Comparison of ENCODE assay signal across 20 mouse cellular contexts in the genomic region with DNA sequence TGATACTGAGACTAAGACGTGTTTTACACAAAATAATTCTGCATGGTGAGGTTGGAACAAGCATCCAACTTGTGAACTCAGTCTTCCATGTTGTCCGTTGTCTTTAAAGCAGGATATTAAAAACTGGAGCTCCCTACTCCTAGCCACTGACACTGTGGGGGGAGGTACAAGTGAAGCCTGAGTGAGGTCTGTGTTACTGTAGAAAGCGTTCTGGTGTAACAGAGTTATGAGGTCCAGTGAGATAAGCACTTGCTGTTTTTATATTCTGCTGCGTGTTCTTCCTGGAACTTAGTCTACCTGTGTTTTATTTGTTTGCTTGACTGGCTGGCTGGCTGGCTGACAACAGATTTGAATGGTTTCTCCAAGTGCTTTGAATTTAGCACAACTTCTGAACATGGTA. TPM values are rescaled to one million over a fixed set of nuclear protein-coding genes. Genes with fewer than 3 reads are reported as not detected.
DNase-seq lines count a peak whose midpoint lies in the region; ATAC-seq and TF ChIP-seq lines count a peak whose summit lies in the region.
"Had no signal": no experiment of that assay in that cellular context is flagged by ENCODE, and none has a peak within 500 bp of the region (broad histone marks: within the 10 kb centered on the region; RNA-seq: fewer than 3 reads in every experiment).

No protein-coding gene starts in this region.

- H3K9me3 ChIP-seq in heart, embryonic 14.5 days (ENCODE audit: control insufficient read depth, low read length), result no peaks in the 10 kb centered on the region
- H3K9me3 ChIP-seq in kidney, postnatal 0 days (replicated peaks; ENCODE audit: low read length), result no peaks in the 10 kb centered on the region
- H3K9me3 ChIP-seq in liver, embryonic 11.5 days (ENCODE audit: control insufficient read depth, low read length), result no peaks in the 10 kb centered on the region
- H3K9me3 ChIP-seq: forebrain, embryonic 12.5 days; midbrain, embryonic 13.5 days had no signal

- no peaks in the 10 kb centered on the region for H3K27me3 ChIP-seq in heart, embryonic 14.5 days (ENCODE audit: control insufficient read depth, insufficient read depth, low read length)
- H3K27me3 ChIP-seq in kidney, postnatal 0 days (ENCODE audit: insufficient read depth, low read length), result no peaks in the 10 kb centered on the region
- no peaks in the 10 kb centered on the region for H3K27me3 ChIP-seq in liver, embryonic 11.5 days (replicated peaks; ENCODE audit: control insufficient read depth, insufficient read depth, low read length)
- H3K27me3 ChIP-seq: forebrain, embryonic 12.5 days; midbrain, embryonic 13.5 days had no signal

- H3K9ac ChIP-seq in heart, embryonic 14.5 days (ENCODE audit: low read length), result peak overlapping the region; percentile 2
- H3K9ac ChIP-seq in kidney, postnatal 0 days (ENCODE audit: low read depth, low read length), result no peak overlapping the region
- no peak overlapping the region for H3K9ac ChIP-seq in liver, embryonic 11.5 days (ENCODE audit: low read depth, low read length)
- H3K9ac ChIP-seq: forebrain, embryonic 12.5 days; midbrain, embryonic 13.5 days had no signal

- WGBS in heart, embryonic 14.5 days, result 29% methylated on average over 4 of the region's 4 CpGs
- WGBS in kidney, postnatal 0 days, result 58% methylated on average over 4 of the region's 4 CpGs
- 53% methylated on average over 4 of the region's 4 CpGs for WGBS in liver, embryonic 11.5 days

- ATAC-seq in heart, embryonic 14.5 days (ENCODE audit: insufficient number of reproducible peaks, insufficient read depth, low FRiP score, low read depth), result no peak
- no peak for ATAC-seq in kidney, postnatal 0 days (replicated peaks; ENCODE audit: low FRiP score, low read depth)
- ATAC-seq in liver, embryonic 11.5 days (replicated peaks; ENCODE audit: low FRiP score), result peak; percentile 71
- peak; percentile 50 for ATAC-seq in megakaryocyte progenitor cell, adult 5-6 weeks (replicated peaks; ENCODE audit: poor library complexity)
- ATAC-seq: hindbrain, embryonic 16.5 days; midbrain, embryonic 13.5 days had no signal

- peaks cover 11 to 40% of the 10 kb centered on the region in 2 experiments for H3K4me1 ChIP-seq in heart, embryonic 14.5 days (ENCODE audit: control insufficient read depth in 2 of 2, insufficient read depth in 2 of 2, low read length in 2 of 2)
- 0 out of 2 replicates have a peak, but pooled peaks cover 4% of the 10 kb centered on the region for H3K4me1 ChIP-seq in kidney, postnatal 0 days (replicated peaks; ENCODE audit: insufficient read depth, low read length)
- H3K4me1 ChIP-seq in liver, embryonic 11.5 days (replicated peaks; ENCODE audit: control insufficient read depth, insufficient read depth, low read length), result peaks cover 52% of the 10 kb centered on the region

- TF ChIP-seq CTCF in kidney, postnatal 0 days (IDR thresholded peaks at IDR 0.05; ENCODE audit: low read depth), result no peak

- peak overlapping the region; percentile 37 for H3K4me2 ChIP-seq in heart, embryonic 14.5 days (ENCODE audit: low read length)
- H3K4me2 ChIP-seq in kidney, postnatal 0 days (ENCODE audit: low read length), result no peak overlapping the region
- H3K4me2 ChIP-seq in liver, embryonic 11.5 days, result peak overlapping the region; percentile 30
- H3K4me2 ChIP-seq: forebrain, embryonic 12.5 days; midbrain, embryonic 13.5 days had no signal

- no peaks in the 10 kb centered on the region for H3K36me3 ChIP-seq in heart, embryonic 14.5 days (ENCODE audit: control insufficient read depth, insufficient read depth, low read length)
- H3K36me3 ChIP-seq in kidney, postnatal 0 days (ENCODE audit: insufficient read depth, low read length), result no peaks in the 10 kb centered on the region
- H3K36me3 ChIP-seq in liver, embryonic 11.5 days (ENCODE audit: control insufficient read depth, insufficient read depth, low read length), result no peaks in the 10 kb centered on the region
- H3K36me3 ChIP-seq: midbrain, embryonic 13.5 days had no signal

- DNase-seq in heart, adult 18-20 months, result no peak
- DNase-seq in kidney, postnatal 0 days (ENCODE audit: low spot score), result no peak
- no peak for DNase-seq in kidney, postnatal 4 days
- DNase-seq in liver, embryonic 11.5 days (ENCODE audit: low spot score), result no peak
- no peak for DNase-seq in layer of hippocampus, postnatal 36 days
- DNase-seq: adrenal gland, adult 8-10 months; cerebellum, adult 11-12 months; cerebellum, postnatal 25 days; gastrocnemius, postnatal 10 days; kidney, postnatal 10 days; layer of hippocampus, adult 9-11 months; retina, postnatal 1 day; right cerebral cortex, postnatal 4 days; thymus, postnatal 4 days had no signal

- H3K4me3 ChIP-seq in heart, embryonic 14.5 days (ENCODE audit: control insufficient read depth in 1 of 2, insufficient read depth in 1 of 2, low read depth in 1 of 2, low read length in 2 of 2), result no peak overlapping the region
- H3K4me3 ChIP-seq in kidney, postnatal 0 days (replicated peaks; ENCODE audit: low read depth, low read length), result no peak overlapping the region
- H3K4me3 ChIP-seq in liver, embryonic 11.5 days (ENCODE audit: low read depth, low read length), result no peak overlapping the region
- H3K4me3 ChIP-seq: forebrain, embryonic 12.5 days; midbrain, embryonic 13.5 days; myocyte had no signal

- peak overlapping the region; percentile 36 to 69; a peak in 3 of 4 replicates for H3K27ac ChIP-seq in heart, embryonic 14.5 days (replicated peaks in 1 of 2; ENCODE audit: control insufficient read depth in 1 of 2, insufficient read depth in 1 of 2, low read depth in 2 of 2, low read length in 2 of 2)
- H3K27ac ChIP-seq in kidney, postnatal 0 days, result peak overlapping the region; percentile 15; the same call in 1 of the 2 replicates
- no peak overlapping the region; the same call in 1 of the 2 replicates for H3K27ac ChIP-seq in liver, embryonic 11.5 days (ENCODE audit: low read depth, low read length)
- H3K27ac ChIP-seq: forebrain, embryonic 12.5 days; midbrain, embryonic 13.5 days had no signal

RNA-seq across cellular contexts. Expression of a gene that starts 13.8 kb away (rescaled TPM):
- 38.1 and 40.2 TPM in 2 replicates for polyA plus RNA-seq in heart, embryonic 14.5 days (2014; fragmentation: Nextera tagmentation; extraction: Ambion mirVana)
- 10 to 100 TPM; 17.3 to 18.7 TPM for total RNA-seq in heart, adult 18-20 months (2021)
- polyA plus RNA-seq in kidney, postnatal 0 days (2015; fragmentation: Nextera tagmentation; extraction: Ambion mirVana), result 48.3 and 55.9 TPM in 2 replicates
- polyA plus RNA-seq in liver, embryonic 11.5 days (2014; fragmentation: Nextera tagmentation; extraction: Ambion mirVana), result 48.6 and 56.8 TPM in 2 replicates
- 19.3 and 22.3 TPM in 2 replicates for total RNA-seq in megakaryocyte progenitor cell, adult 5-6 weeks (2015)
- 18.4 and 18.9 TPM in 2 replicates for total RNA-seq in megakaryocyte progenitor cell, adult 5-6 weeks (2017)
- total RNA-seq in layer of hippocampus, postnatal 36 days (2021), result 10 to 100 TPM; 13.0 to 14.4 TPM

RNA-seq across cellular contexts. Expression of a gene that starts 14.0 kb away (rescaled TPM):
- polyA plus RNA-seq in heart, embryonic 14.5 days (2014; fragmentation: Nextera tagmentation; extraction: Ambion mirVana), result 18.0 and 20.8 TPM in 2 replicates
- 10 to 100 TPM; 16.4 to 17.7 TPM for total RNA-seq in heart, adult 18-20 months (2021)
- polyA plus RNA-seq in kidney, postnatal 0 days (2015; fragmentation: Nextera tagmentation; extraction: Ambion mirVana), result 19.2 and 21.7 TPM in 2 replicates
- polyA plus RNA-seq in liver, embryonic 11.5 days (2014; fragmentation: Nextera tagmentation; extraction: Ambion mirVana), result 26.9 and 29.9 TPM in 2 replicates
- total RNA-seq in megakaryocyte progenitor cell, adult 5-6 weeks (2015), result 22.1 and 24.8 TPM in 2 replicates
- 41.4 and 49.9 TPM in 2 replicates for total RNA-seq in megakaryocyte progenitor cell, adult 5-6 weeks (2017)
- 10 to 100 TPM; 36.9 to 41.0 TPM for total RNA-seq in layer of hippocampus, postnatal 36 days (2021)

RNA-seq across cellular contexts. Expression of a gene that starts 34.1 kb away (rescaled TPM):
- 85.6 and 93.0 TPM in 2 replicates for polyA plus RNA-seq in heart, embryonic 14.5 days (2014; fragmentation: Nextera tagmentation; extraction: Ambion mirVana)
- total RNA-seq in heart, adult 18-20 months (2021), result 10 to 100 TPM; 46.9 to 49.1 TPM
- polyA plus RNA-seq in kidney, postnatal 0 days (2015; fragmentation: Nextera tagmentation; extraction: Ambion mirVana), result 137 and 138 TPM in 2 replicates
- polyA plus RNA-seq in liver, embryonic 11.5 days (2014; fragmentation: Nextera tagmentation; extraction: Ambion mirVana), result 155 and 156 TPM in 2 replicates
- 166 and 206 TPM in 2 replicates for total RNA-seq in megakaryocyte progenitor cell, adult 5-6 weeks (2015)
- 134 and 150 TPM in 2 replicates for total RNA-seq in megakaryocyte progenitor cell, adult 5-6 weeks (2017)
- 10 to 100 TPM; 47.5 to 51.8 TPM for total RNA-seq in layer of hippocampus, postnatal 36 days (2021)

RNA-seq across cellular contexts. Expression of a gene that starts 34.3 kb away (rescaled TPM):
- 12.6 and 14.9 TPM in 2 replicates for polyA plus RNA-seq in heart, embryonic 14.5 days (2014; fragmentation: Nextera tagmentation; extraction: Ambion mirVana)
- 10 to 100 TPM; 10.4 to 10.9 TPM for total RNA-seq in heart, adult 18-20 months (2021)
- 14.8 and 16.1 TPM in 2 replicates for polyA plus RNA-seq in kidney, postnatal 0 days (2015; fragmentation: Nextera tagmentation; extraction: Ambion mirVana)
- polyA plus RNA-seq in liver, embryonic 11.5 days (2014; fragmentation: Nextera tagmentation; extraction: Ambion mirVana), result 30.7 and 30.8 TPM in 2 replicates
- total RNA-seq in megakaryocyte progenitor cell, adult 5-6 weeks (2015), result 14.8 and 16.7 TPM in 2 replicates
- total RNA-seq in megakaryocyte progenitor cell, adult 5-6 weeks (2017), result 14.4 and 15.9 TPM in 2 replicates
- total RNA-seq in layer of hippocampus, postnatal 36 days (2021), result 10 to 100 TPM; 13.1 to 15.0 TPM

Comparison
In these comparisons a context has a peak if more than half of its experiments do, and no peak if none do; other contexts are left out.
1. ATAC-seq: peak in liver, embryonic 11.5 days (single experiment) and megakaryocyte progenitor cell, adult 5-6 weeks (single experiment); none in heart, embryonic 14.5 days (single experiment) and kidney, postnatal 0 days (single experiment).